8 mouse cellular contexts compared by ENCODE assay signal in the genomic region with DNA sequence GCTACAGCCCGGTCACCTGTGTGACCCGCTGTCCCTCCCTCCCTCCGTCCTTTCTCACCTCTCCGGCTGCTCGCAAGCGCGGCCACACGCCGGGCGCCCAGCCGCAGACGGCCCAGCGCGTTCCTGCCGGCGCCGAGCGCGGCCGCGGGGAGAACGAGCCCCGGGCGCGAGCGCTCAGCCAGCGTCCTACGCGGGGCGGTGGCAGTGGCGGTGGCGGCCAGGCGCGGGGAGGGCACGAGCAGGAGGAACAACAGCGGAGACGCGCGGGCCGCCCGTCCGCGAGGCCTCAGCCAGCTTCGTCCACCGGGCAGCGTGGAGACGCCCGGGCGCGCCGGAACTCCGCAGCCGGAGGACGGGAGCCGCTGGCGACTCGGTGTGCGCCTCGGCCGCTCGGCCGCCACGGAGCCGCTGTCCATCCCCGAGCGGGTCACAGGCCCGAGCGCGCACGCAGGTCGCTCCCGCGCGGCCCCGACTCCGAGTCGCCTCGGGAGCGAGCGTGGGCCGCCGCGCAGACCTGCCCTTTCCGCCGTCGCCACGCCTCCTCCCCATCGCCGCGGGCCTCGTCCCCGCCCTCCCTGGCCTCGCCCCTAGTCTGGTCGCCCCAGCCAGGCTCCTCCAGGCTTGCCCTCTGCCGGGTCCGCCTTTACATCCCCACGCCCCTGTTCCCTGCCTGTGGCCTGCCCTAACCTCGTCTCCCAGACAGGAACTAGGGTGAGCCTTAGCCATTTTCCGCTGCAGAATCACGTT. TPM values are rescaled to one million over a fixed set of nuclear protein-coding genes. Genes with fewer than 3 reads are reported as not detected.
DNase-seq lines count a peak whose midpoint lies in the region; ATAC-seq and TF ChIP-seq lines count a peak whose summit lies in the region.

Gene Mcur1, minus strand, starts transcription at position 481 of the 747 bp plus-strand sequence.

- H3K4me1 ChIP-seq in forebrain, embryonic 13.5 days: peaks cover 21% of the 10 kb centered on the region
- peaks cover 22% of the 10 kb centered on the region for H3K4me1 ChIP-seq in heart, postnatal 0 days (ENCODE audit: control insufficient read depth, insufficient read depth)
- peaks cover 16% of the 10 kb centered on the region for H3K4me1 ChIP-seq in liver, embryonic 16.5 days (ENCODE audit: control insufficient read depth, low read depth, low read length)
- H3K4me1 ChIP-seq in neural tube, embryonic 12.5 days: peaks cover 16% of the 10 kb centered on the region
- no peaks in the 10 kb centered on the region; the same call in 1 of the 2 replicates for H3K4me1 ChIP-seq in stomach, postnatal 0 days (replicated peaks; ENCODE audit: control insufficient read depth, insufficient read depth)

- no peak for TF ChIP-seq CTCF in heart, postnatal 0 days (IDR thresholded peaks at IDR 0.05; ENCODE audit: low read depth)
- TF ChIP-seq CTCF in stomach, postnatal 0 days (IDR thresholded peaks at IDR 0.05; ENCODE audit: low read depth): peak; percentile 24; the same call in 1 of the 2 replicates

- H3K9ac ChIP-seq in forebrain, embryonic 13.5 days: peak within 1 kb of the TSS; percentile 88
- peak within 1 kb of the TSS; percentile 79 for H3K9ac ChIP-seq in heart, postnatal 0 days (replicated peaks; ENCODE audit: low read depth, low read length)
- H3K9ac ChIP-seq in liver, embryonic 16.5 days (ENCODE audit: low read depth, low read length): peak within 1 kb of the TSS; percentile 83
- H3K9ac ChIP-seq in neural tube, embryonic 12.5 days: peak within 1 kb of the TSS; percentile 75
- H3K9ac ChIP-seq in stomach, postnatal 0 days (ENCODE audit: low read length): peak within 1 kb of the TSS; percentile 83

- peaks cover 3% of the 10 kb centered on the region; the same call in 1 of the 2 replicates for H3K27me3 ChIP-seq in forebrain, embryonic 13.5 days
- no peaks in the 10 kb centered on the region for H3K27me3 ChIP-seq in heart, postnatal 0 days (ENCODE audit: control insufficient read depth, insufficient read depth, low read length)
- H3K27me3 ChIP-seq in liver, embryonic 16.5 days (ENCODE audit: control insufficient read depth, insufficient read depth, low read depth, low read length): no peaks in the 10 kb centered on the region
- H3K27me3 ChIP-seq in neural tube, embryonic 12.5 days (replicated peaks): no peaks in the 10 kb centered on the region
- H3K27me3 ChIP-seq in stomach, postnatal 0 days (ENCODE audit: control insufficient read depth, insufficient read depth, low read length): no peaks in the 10 kb centered on the region

- no peaks in the 10 kb centered on the region for H3K36me3 ChIP-seq in forebrain, embryonic 13.5 days (ENCODE audit: poor library complexity, severe bottlenecking)
- H3K36me3 ChIP-seq in heart, postnatal 0 days (replicated peaks; ENCODE audit: control insufficient read depth, insufficient read depth, low read length): peaks cover 5% of the 10 kb centered on the region; the same call in 1 of the 2 replicates
- no peaks in the 10 kb centered on the region for H3K36me3 ChIP-seq in liver, embryonic 16.5 days (ENCODE audit: control insufficient read depth, insufficient read depth)
- H3K36me3 ChIP-seq in neural tube, embryonic 12.5 days: no peaks in the 10 kb centered on the region
- no peaks in the 10 kb centered on the region for H3K36me3 ChIP-seq in stomach, postnatal 0 days (ENCODE audit: control insufficient read depth, insufficient read depth, low read length)

- peak; percentile 87 for ATAC-seq in cerebellum, adult (ENCODE audit: insufficient number of reproducible peaks, low FRiP score, low TSS enrichment)
- peak; percentile 95 for ATAC-seq in forebrain, embryonic 13.5 days
- peak; percentile 97 for ATAC-seq in heart, postnatal 0 days (ENCODE audit: insufficient read depth, low read depth)
- peak; percentile 96 for ATAC-seq in liver, embryonic 16.5 days (ENCODE audit: low read depth)
- peak; percentile 94 for ATAC-seq in neural tube, embryonic 12.5 days (ENCODE audit: low FRiP score, low read depth)
- peak; percentile 96 for ATAC-seq in stomach, postnatal 0 days (ENCODE audit: low FRiP score, low TSS enrichment)

- H3K27ac ChIP-seq in forebrain, embryonic 13.5 days: peak within 1 kb of the TSS; percentile 78
- H3K27ac ChIP-seq in heart, postnatal 0 days (ENCODE audit: low read depth): peak within 1 kb of the TSS; percentile 98
- H3K27ac ChIP-seq in liver, embryonic 16.5 days (ENCODE audit: low read length): peak within 1 kb of the TSS; percentile 88
- H3K27ac ChIP-seq in neural tube, embryonic 12.5 days: peak within 1 kb of the TSS; percentile 53; the same call in 1 of the 2 replicates
- H3K27ac ChIP-seq in stomach, postnatal 0 days (replicated peaks): peak within 1 kb of the TSS; percentile 97

- peak within 1 kb of the TSS; percentile 79 for H3K4me3 ChIP-seq in forebrain, embryonic 13.5 days
- peak within 1 kb of the TSS; percentile 80 for H3K4me3 ChIP-seq in heart, postnatal 0 days (ENCODE audit: low read depth, low read length)
- H3K4me3 ChIP-seq in liver, embryonic 16.5 days (ENCODE audit: low read depth, low read length): peak within 1 kb of the TSS; percentile 79
- H3K4me3 ChIP-seq in neural tube, embryonic 12.5 days: peak within 1 kb of the TSS; percentile 70
- H3K4me3 ChIP-seq in stomach, postnatal 0 days (ENCODE audit: low read depth, low read length): peak within 1 kb of the TSS; percentile 79

- 0% methylated on average over 95 of the region's 100 CpGs for WGBS in forebrain, embryonic 13.5 days
- 1% methylated on average over 45 of the region's 100 CpGs for WGBS in heart, postnatal 0 days
- WGBS in liver, embryonic 16.5 days (ENCODE audit: insufficient replicate concordance): under 1% methylated on average over 84 of the region's 100 CpGs
- WGBS in neural tube, embryonic 12.5 days: under 1% methylated on average over 96 of the region's 100 CpGs
- 0% methylated on average over 74 of the region's 100 CpGs for WGBS in stomach, postnatal 0 days

- TF ChIP-seq EP300 in heart, postnatal 0 days (IDR thresholded peaks at IDR 0.05; ENCODE audit: low read depth): no peak
- TF ChIP-seq EP300 in stomach, postnatal 0 days (optimal IDR thresholded peaks at IDR 0.05): no peak

- peak within 1 kb of the TSS; percentile 95 for H3K4me2 ChIP-seq in forebrain, embryonic 13.5 days
- H3K4me2 ChIP-seq in heart, postnatal 0 days (ENCODE audit: low read depth, low read length): peak within 1 kb of the TSS; percentile 92
- H3K4me2 ChIP-seq in liver, embryonic 16.5 days (ENCODE audit: low read depth, low read length): peak within 1 kb of the TSS; percentile 97
- H3K4me2 ChIP-seq in neural tube, embryonic 12.5 days (replicated peaks): peak within 1 kb of the TSS; percentile 94
- H3K4me2 ChIP-seq in stomach, postnatal 0 days (replicated peaks; ENCODE audit: low read depth): peak within 1 kb of the TSS; percentile 90

- H3K9me3 ChIP-seq in forebrain, embryonic 13.5 days (replicated peaks): no peaks in the 10 kb centered on the region
- H3K9me3 ChIP-seq in heart, postnatal 0 days (replicated peaks; ENCODE audit: control insufficient read depth, low read length): no peaks in the 10 kb centered on the region
- H3K9me3 ChIP-seq in liver, embryonic 16.5 days (replicated peaks; ENCODE audit: control insufficient read depth, low read length): no peaks in the 10 kb centered on the region
- H3K9me3 ChIP-seq in neural tube, embryonic 12.5 days: no peaks in the 10 kb centered on the region
- no peaks in the 10 kb centered on the region for H3K9me3 ChIP-seq in stomach, postnatal 0 days (ENCODE audit: control insufficient read depth, low read length)

- peak; percentile 92 for DNase-seq in ES-CJ7 (ENCODE audit: low read depth, low spot score)
- DNase-seq in heart, postnatal 0 days (ENCODE audit: low spot score): peak; percentile 95
- DNase-seq in kidney, postnatal 36 days: peak; percentile 97 to 98
- peak; percentile 98 for DNase-seq in stomach, postnatal 0 days (ENCODE audit: low spot score)

RNA-seq across cellular contexts. Expression of gene Mcur1, which starts in this region (rescaled TPM):
- 9.3 and 9.6 TPM in 2 replicates for polyA plus RNA-seq in forebrain, embryonic 13.5 days (2015; fragmentation: Nextera tagmentation; extraction: Ambion mirVana)
- 37.7 and 40.1 TPM in 2 replicates for total RNA-seq in heart, postnatal 0 days (2014; rRNA removed; ENCODE audit: low replicate concordance)
- polyA plus RNA-seq in heart, postnatal 0 days (2015; fragmentation: Nextera tagmentation; extraction: Ambion mirVana): 22.0 and 24.9 TPM in 2 replicates
- polyA plus RNA-seq in liver, embryonic 16.5 days (2015; fragmentation: Nextera tagmentation; extraction: Ambion mirVana): 4.9 and 5.4 TPM in 2 replicates
- 9.8 and 12.5 TPM in 2 replicates for polyA plus RNA-seq in neural tube, embryonic 12.5 days (2016; fragmentation: Nextera tagmentation; extraction: Ambion mirVana)
- polyA plus RNA-seq in stomach, postnatal 0 days (2015; fragmentation: Nextera tagmentation; extraction: Ambion mirVana): 15.6 and 18.5 TPM in 2 replicates

Comparison
In these comparisons a context has a peak if more than half of its experiments do, and no peak if none do; other contexts are left out.
1. Peak in every context shown above with its lines: DNase-seq, ATAC-seq, H3K4me3 ChIP-seq and H3K27ac ChIP-seq.